Mouse (Mus musculus) heart, embryonic 11.5 days (tissue): Measurements from ENCODE around the gene Ikzf2. TPM values are rescaled to one million over a fixed set of nuclear protein-coding genes. Genes with fewer than 3 reads are reported as not detected.

Experiments used
- ATAC-seq: fragments of 200-750 bp; cut with Nextera tagmentation; replicated peaks from 2 replicates; pipeline ENCODE4 v1.8.0; 2017; ENCODE audit warnings: moderate library complexity; ENCODE audit not compliant: insufficient number of reproducible peaks, low FRiP score, low TSS enrichment
- H3K27ac ChIP-seq: fragments of 300-500 bp; sonication (generic); 2 replicates; pipeline ENCODE4 v1.5.1; 2014; ENCODE audit warnings: mild to moderate bottlenecking, low read depth, low read length
- H3K27me3 ChIP-seq: fragments of 300-500 bp; sonication (generic); 2 replicates; pipeline ENCODE4 v1.6.1; 2014; ENCODE audit warnings: mild to moderate bottlenecking, low read length, mixed read lengths; ENCODE audit not compliant: control insufficient read depth, insufficient read depth
- H3K36me3 ChIP-seq: fragments of 300-500 bp; sonication (generic); 2 replicates; pipeline ENCODE4 v1.6.1; 2014; ENCODE audit warnings: mild to moderate bottlenecking, low read length, moderate library complexity, mixed read lengths; ENCODE audit not compliant: control insufficient read depth, insufficient read depth
- H3K4me1 ChIP-seq: fragments of 300-500 bp; sonication (generic); 2 replicates; pipeline ENCODE4 v1.6.1; 2014; ENCODE audit warnings: low read length; ENCODE audit not compliant: control insufficient read depth, insufficient read depth
- H3K4me2 ChIP-seq: fragments of 300-500 bp; sonication (generic); 2 replicates; pipeline ENCODE4 v1.6.1; 2014; ENCODE audit warnings: mild to moderate bottlenecking, moderate library complexity
- H3K4me3 ChIP-seq: fragments of 300-500 bp; sonication (generic); 2 replicates; pipeline ENCODE4 v1.5.1; 2014; ENCODE audit warnings: low read depth, low read length
- H3K9ac ChIP-seq: fragments of 300-500 bp; sonication (generic); 2 replicates; pipeline ENCODE4 v1.6.1; 2014; ENCODE audit warnings: mild to moderate bottlenecking, low read depth, low read length, moderate library complexity
- H3K9me3 ChIP-seq: fragments of 300-500 bp; sonication (generic); replicated peaks from 2 replicates; pipeline ENCODE4 v1.6.1; 2016; ENCODE audit warnings: low read length; ENCODE audit not compliant: control insufficient read depth
- WGBS: fragments of 180-500 bp; shearing (Covaris S2); extraction: QIAGEN DNeasy Blood & Tissue Kit; methylation state at CpG from one replicate; pipeline ENCODE4 v1.1.7; 2014; ENCODE audit not compliant: insufficient replicate concordance; 5-methylcytosine and 5-hydroxymethylcytosine counted together
- polyA plus RNA-seq: library from polyadenylated mRNA; unstranded; fragments of >200 nt; fragmentation: Nextera tagmentation; extraction: Ambion mirVana; gene quantifications from 2 replicates; pipeline ENCODE4 v1.2.1, GENCODE M21; 2014

Ikzf2 gene
- polyA plus RNA-seq, 1 experiment from 2014 or later: 3.1 TPM

GRCm38 (mm10) chr1:69506615-69507159 lies 180.4 kb downstream of the Ikzf2 start:
- H3K4me3 ChIP-seq: no peak overlapping the region
- no peak for ATAC-seq
- no peaks in the 10 kb centered on the region for H3K27me3 ChIP-seq
- no peaks in the 10 kb centered on the region for H3K36me3 ChIP-seq
- H3K4me2 ChIP-seq: no peak overlapping the region
- no peak overlapping the region for H3K27ac ChIP-seq
- peaks cover 3% of the 10 kb centered on the region; the same call in 1 of the 2 replicates for H3K4me1 ChIP-seq
- WGBS: 84% methylated on average over 7 of the region's 7 CpGs
- H3K9me3 ChIP-seq: no peaks in the 10 kb centered on the region
- no peak overlapping the region for H3K9ac ChIP-seq

GRCm38 (mm10) chr1:69506011-69506410 lies 181.0 kb downstream of the Ikzf2 start:
- Histone ChIP-seq H3K4me3 (no peak overlapping the region), H3K9ac (no peak overlapping the region), H3K27me3 (no peaks in the 10 kb centered on the region), H3K36me3 (no peaks in the 10 kb centered on the region), H3K4me1 (peaks cover 3% of the 10 kb centered on the region; the same call in 1 of the 2 replicates), H3K9me3 (no peaks in the 10 kb centered on the region), H3K27ac (no peak overlapping the region), H3K4me2 (no peak overlapping the region)
- 80% methylated on average over 6 of the region's 6 CpGs for WGBS
- no peak for ATAC-seq

GRCm38 (mm10) chr1:69500388-69500787 lies 186.7 kb downstream of the Ikzf2 start:
- H3K36me3 ChIP-seq: no peaks in the 10 kb centered on the region
- no peak overlapping the region for H3K4me3 ChIP-seq
- H3K4me2 ChIP-seq: no peak overlapping the region
- ATAC-seq: no peak
- no peak overlapping the region for H3K27ac ChIP-seq
- 73% methylated on average over 3 of the region's 3 CpGs for WGBS
- no peaks in the 10 kb centered on the region for H3K9me3 ChIP-seq
- no peaks in the 10 kb centered on the region for H3K4me1 ChIP-seq
- no peaks in the 10 kb centered on the region for H3K27me3 ChIP-seq
- no peak overlapping the region for H3K9ac ChIP-seq

GRCm38 (mm10) chr1:69499652-69500051 lies 187.4 kb downstream of the Ikzf2 start:
- Histone ChIP-seq H3K4me1 (no peaks in the 10 kb centered on the region), H3K9me3 (no peaks in the 10 kb centered on the region), H3K4me2 (no peak overlapping the region), H3K4me3 (no peak overlapping the region), H3K27ac (no peak overlapping the region), H3K27me3 (no peaks in the 10 kb centered on the region), H3K36me3 (no peaks in the 10 kb centered on the region), H3K9ac (no peak overlapping the region)
- ATAC-seq: no peak
- WGBS: 82% methylated on average over 5 of the region's 5 CpGs

GRCm38 (mm10) chr1:69498862-69499306 lies 188.2 kb downstream of the Ikzf2 start:
- Histone ChIP-seq H3K27me3 (no peaks in the 10 kb centered on the region), H3K9ac (no peak overlapping the region), H3K36me3 (no peaks in the 10 kb centered on the region), H3K4me1 (no peaks in the 10 kb centered on the region), H3K4me3 (no peak overlapping the region), H3K9me3 (no peaks in the 10 kb centered on the region), H3K27ac (no peak overlapping the region), H3K4me2 (no peak overlapping the region)
- no peak for ATAC-seq
- WGBS: 66% methylated on average over 7 of the region's 7 CpGs

GRCm38 (mm10) chr1:69496055-69496454 lies 191.0 kb downstream of the Ikzf2 start:
- Histone ChIP-seq H3K27ac (no peak overlapping the region), H3K4me3 (no peak overlapping the region), H3K4me1 (no peaks in the 10 kb centered on the region), H3K4me2 (no peak overlapping the region), H3K9ac (no peak overlapping the region), H3K9me3 (no peaks in the 10 kb centered on the region), H3K36me3 (no peaks in the 10 kb centered on the region), H3K27me3 (no peaks in the 10 kb centered on the region)
- no peak for ATAC-seq
- WGBS: 21% methylated on average over 4 of the region's 4 CpGs

GRCm38 (mm10) chr1:69493309-69494047 lies 193.6 kb downstream of the Ikzf2 start:
- H3K4me3 ChIP-seq: no peak overlapping the region
- H3K27ac ChIP-seq: no peak overlapping the region
- no peaks in the 10 kb centered on the region for H3K36me3 ChIP-seq
- no peaks in the 10 kb centered on the region for H3K27me3 ChIP-seq
- H3K4me1 ChIP-seq: no peaks in the 10 kb centered on the region
- WGBS: 73% methylated on average over 11 of the region's 11 CpGs
- H3K9ac ChIP-seq: no peak overlapping the region
- H3K4me2 ChIP-seq: no peak overlapping the region
- ATAC-seq: no peak
- no peaks in the 10 kb centered on the region for H3K9me3 ChIP-seq

- 87% methylated on average over 4 of the region's 4 CpGs for WGBS
- Histone ChIP-seq H3K9me3 (no peaks in the 10 kb centered on the region), H3K27ac (no peak overlapping the region), H3K36me3 (no peaks in the 10 kb centered on the region), H3K4me1 (no peaks in the 10 kb centered on the region), H3K9ac (no peak overlapping the region), H3K4me2 (no peak overlapping the region), H3K4me3 (no peak overlapping the region), H3K27me3 (no peaks in the 10 kb centered on the region)
- ATAC-seq: no peak
Measured at GRCm38 (mm10) chr1:69492013-69492412, 195.0 kb downstream of the Ikzf2 start.

- 72% methylated on average over 7 of the region's 7 CpGs for WGBS
- no peak for ATAC-seq
- Histone ChIP-seq H3K9ac (no peak overlapping the region), H3K36me3 (no peaks in the 10 kb centered on the region), H3K4me2 (no peak overlapping the region), H3K4me3 (no peak overlapping the region), H3K27ac (no peak overlapping the region), H3K4me1 (no peaks in the 10 kb centered on the region), H3K9me3 (no peaks in the 10 kb centered on the region), H3K27me3 (no peaks in the 10 kb centered on the region)
Measured at GRCm38 (mm10) chr1:69489026-69489425, 198.0 kb downstream of the Ikzf2 start.
